Mouse (Mus musculus): ENCODE measurements around the gene Myo16.

GRCm38 (mm10) chr8:10479059-10479458, 325.3 kb downstream of the Myo16 start:
- no peak for TF ChIP-seq MYOD1 (IDR thresholded peaks at IDR 0.05; ENCODE audit: control insufficient read depth, insufficient read length, low read depth)
- no peak for TF ChIP-seq CTCF (IDR thresholded peaks at IDR 0.05; ENCODE audit: control insufficient read depth, insufficient read depth, insufficient read length)
- no peak for TF ChIP-seq MAX (IDR thresholded peaks at IDR 0.05)

Measured in C2C12 (cell line).